Mouse (Mus musculus): Measurements from ENCODE around the gene Erc2.

Erc2 gene

GRCm38 (mm10) chr14:28293921-28294320, 671.7 kb downstream of the Erc2 start:
- DNase-seq (ENCODE audit: low spot score) = no peak

DNA sequence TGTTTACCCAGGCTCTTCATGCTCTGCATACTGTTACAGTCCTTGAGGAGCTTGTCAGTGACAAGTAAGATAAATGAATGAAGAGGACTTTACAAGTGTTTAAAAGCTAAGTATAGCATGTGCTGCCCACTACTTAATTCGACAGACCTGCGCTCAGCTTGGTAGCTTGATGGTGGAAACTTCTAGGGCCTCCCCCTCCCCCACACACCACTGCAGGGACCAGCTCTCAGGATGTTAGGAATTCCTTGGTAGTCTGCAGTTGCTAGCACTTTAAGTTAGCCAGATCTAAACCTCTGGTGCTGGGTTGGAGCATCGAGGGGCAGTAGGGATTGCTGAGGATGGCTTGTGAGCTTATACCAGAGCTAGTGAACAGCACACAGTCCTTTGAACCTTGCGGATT, 672.9 kb downstream of the Erc2 start:
- DNase-seq (ENCODE audit: low spot score) = no peak

DNA sequence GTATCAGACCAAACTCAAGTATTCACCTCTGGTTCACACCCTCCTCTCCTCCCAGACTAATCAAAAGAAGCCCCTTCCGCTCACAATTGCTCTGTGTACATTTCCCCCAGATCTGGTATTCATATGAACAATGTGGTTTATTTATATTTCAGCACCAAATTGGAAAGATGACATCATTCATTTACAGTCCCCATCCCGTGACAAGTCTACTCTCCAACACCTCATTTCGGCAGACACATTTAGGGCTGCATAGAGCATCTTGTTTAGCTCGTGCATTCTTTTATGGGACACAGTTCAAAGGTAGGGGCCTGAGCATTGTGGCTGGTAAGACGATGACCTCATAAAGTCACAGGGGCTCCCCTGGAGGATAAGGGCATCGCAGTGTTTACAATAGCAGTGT, 677.9 kb downstream of the Erc2 start:
- no peak for DNase-seq (ENCODE audit: low spot score)

DNA sequence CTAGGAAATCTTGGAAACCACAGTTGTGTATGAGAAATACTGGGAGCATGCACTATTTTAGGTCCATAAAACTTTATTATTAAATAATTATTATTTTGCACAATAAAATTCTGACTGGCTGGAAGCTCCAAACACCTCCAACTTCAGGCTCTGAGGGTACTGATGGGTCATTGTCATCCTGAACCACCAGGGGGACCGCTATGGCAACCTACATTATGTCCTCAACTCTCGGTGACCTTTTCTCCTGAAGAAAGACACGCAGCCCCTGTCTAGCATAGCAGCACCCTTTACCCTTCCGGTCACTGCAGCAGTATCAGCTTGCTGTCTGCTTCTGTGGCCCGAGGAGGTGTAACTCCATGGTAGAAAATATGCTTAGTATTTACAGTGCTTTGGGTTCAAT, 679.0 kb downstream of the Erc2 start:
- DNase-seq (ENCODE audit: low spot score) = no peak

- no peak for DNase-seq (ENCODE audit: low spot score)
Measured at GRCm38 (mm10) chr14:28304131-28304530, 681.9 kb downstream of the Erc2 start.

DNA sequence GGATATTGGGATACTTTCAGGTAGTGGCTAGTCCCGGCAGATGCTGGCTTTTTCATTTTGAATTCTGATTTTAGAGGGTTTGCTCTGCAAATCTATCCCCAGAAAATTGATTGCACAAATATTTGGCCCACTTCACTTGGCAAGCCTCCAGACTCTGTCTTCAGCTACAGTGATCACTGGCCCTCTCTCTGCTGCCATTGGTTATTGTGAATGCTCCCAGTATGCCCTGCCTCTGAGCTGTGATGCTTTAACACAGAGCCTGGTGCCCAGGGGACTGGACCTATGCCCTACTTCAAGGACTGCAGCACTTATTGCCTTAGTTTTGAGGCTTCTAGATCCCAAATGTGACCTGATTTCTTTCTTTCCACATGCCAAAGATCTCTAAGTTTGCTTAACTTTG, 686.4 kb downstream of the Erc2 start:
- DNase-seq (ENCODE audit: low spot score) = no peak

DNA sequence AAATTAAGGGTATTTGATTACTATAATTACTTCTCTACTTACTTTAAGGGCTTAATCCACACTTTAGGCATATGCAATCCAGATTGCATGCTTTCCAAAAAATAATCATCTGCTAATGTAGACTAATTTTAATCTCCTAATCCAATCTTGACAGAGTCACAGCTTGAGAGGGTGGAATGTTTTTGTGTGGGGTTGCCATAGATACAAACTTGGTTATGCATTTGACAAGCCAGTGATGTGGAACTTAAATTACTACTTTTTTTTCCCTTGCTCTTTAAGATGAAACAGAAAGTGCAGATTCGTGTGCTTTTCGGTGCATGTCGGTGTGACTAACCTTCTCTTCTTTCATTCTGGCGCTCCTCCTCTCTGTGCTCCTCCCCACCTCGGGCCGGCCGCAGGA, 694.6 kb downstream of the Erc2 start:
- no peak for DNase-seq (ENCODE audit: low spot score)

- no peak for DNase-seq (ENCODE audit: low spot score)
Measured at GRCm38 (mm10) chr14:28321916-28322534, 699.8 kb downstream of the Erc2 start.

DNA sequence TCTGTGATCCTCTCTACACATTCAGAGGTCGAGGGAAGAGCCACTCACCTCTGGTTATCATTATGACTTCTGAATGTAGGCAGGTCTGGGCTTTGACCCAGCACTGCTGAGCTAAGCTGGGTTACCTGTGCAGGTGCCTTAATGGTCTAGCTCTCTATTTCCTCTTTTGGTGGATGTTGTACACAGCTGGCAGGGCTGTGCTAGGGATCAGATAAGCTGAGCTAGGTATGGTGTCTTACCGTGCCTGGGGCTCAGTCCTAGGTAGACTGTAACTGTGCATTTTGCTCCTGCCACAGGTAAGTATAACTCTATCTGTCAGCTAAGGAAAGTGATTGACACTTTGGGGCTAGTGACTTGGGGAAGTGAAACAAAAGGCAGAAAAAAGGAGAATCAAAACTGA, 701.0 kb downstream of the Erc2 start:
- DNase-seq (ENCODE audit: low spot score) = no peak

GRCm38 (mm10) chr14:28323727-28324126, 701.5 kb downstream of the Erc2 start:
- DNase-seq (ENCODE audit: low spot score) = no peak

GRCm38 (mm10) chr14:28326456-28326855, 704.2 kb downstream of the Erc2 start:
- DNase-seq (ENCODE audit: low spot score) = no peak

DNA sequence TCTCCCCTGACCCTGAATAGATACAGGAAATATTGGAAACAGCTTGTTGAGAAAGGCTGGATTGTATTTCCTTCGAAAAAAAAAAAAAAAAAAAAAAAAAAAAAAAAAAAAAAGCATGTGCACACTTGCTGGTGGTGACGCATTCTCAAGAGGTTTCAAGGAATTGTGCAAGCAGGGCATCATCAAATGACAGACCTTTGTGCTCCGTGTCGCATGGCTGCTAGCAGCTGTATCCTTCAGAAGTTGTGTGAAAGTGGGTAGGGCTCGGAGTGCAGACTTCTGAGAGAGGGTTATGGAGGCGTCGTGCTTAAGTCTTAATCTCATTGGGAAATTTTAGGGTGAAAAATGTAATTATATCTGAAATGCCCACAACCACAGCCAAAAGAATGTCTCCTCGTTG, 706.3 kb downstream of the Erc2 start:
- DNase-seq (ENCODE audit: low spot score) = no peak

- no peak for DNase-seq (ENCODE audit: low spot score)
Measured at GRCm38 (mm10) chr14:28331108-28331507, 708.9 kb downstream of the Erc2 start.

- DNase-seq (ENCODE audit: low spot score) = no peak
Measured at GRCm38 (mm10) chr14:28332351-28332953, 710.2 kb downstream of the Erc2 start.

DNA sequence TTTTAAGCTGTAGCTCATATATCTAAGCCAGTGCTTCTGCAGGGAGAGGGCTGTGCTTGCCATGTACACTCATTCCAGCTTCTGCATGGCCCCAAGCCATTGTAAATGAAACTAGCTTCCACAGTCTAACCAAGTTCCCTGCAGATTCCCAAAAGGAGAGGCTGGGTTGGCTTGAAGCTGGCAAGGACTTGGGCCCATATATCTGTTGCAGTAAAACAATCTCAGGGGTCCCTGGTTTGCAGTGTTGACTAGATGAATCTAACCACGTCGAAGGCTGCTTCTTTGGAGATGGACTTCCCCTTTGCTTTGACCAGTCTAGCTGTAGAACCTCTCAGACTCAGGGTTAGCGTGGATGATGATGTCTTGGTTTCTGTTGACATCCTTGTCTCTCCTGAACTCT, 716.9 kb downstream of the Erc2 start:
- no peak for DNase-seq (ENCODE audit: low spot score)

DNA sequence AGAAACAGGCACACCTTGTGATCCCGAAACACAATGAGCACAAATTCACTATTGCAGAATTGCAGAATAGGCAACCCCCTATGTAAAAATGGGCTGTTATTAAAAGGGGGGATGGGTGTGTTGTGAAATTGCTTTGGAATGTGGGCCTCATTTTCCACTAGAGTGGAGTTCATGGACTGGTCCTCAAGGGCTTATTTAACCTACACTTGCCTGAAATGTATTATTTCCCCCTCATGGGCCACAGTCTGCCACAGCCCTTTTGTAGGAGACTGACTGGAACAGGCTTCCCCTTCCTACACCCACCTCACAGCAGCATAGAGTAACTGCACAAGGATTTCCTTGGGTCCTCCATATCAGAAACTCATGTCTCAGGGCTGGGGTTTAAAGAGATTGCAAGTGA, 726.9 kb downstream of the Erc2 start:
- no peak for DNase-seq (ENCODE audit: low spot score)

- no peak for DNase-seq (ENCODE audit: low spot score)
Measured at GRCm38 (mm10) chr14:28356031-28356430, 733.8 kb downstream of the Erc2 start.

- no peak for DNase-seq (ENCODE audit: low spot score)
Measured at GRCm38 (mm10) chr14:28359502-28359901, 737.3 kb downstream of the Erc2 start.

GRCm38 (mm10) chr14:28359983-28360382, 737.8 kb downstream of the Erc2 start:
- DNase-seq (ENCODE audit: low spot score) = no peak

GRCm38 (mm10) chr14:28362336-28362735, 740.1 kb downstream of the Erc2 start:
- no peak for DNase-seq (ENCODE audit: low spot score)

- no peak for DNase-seq (ENCODE audit: low spot score)
Measured at GRCm38 (mm10) chr14:28370713-28371112, 748.5 kb downstream of the Erc2 start.

DNA sequence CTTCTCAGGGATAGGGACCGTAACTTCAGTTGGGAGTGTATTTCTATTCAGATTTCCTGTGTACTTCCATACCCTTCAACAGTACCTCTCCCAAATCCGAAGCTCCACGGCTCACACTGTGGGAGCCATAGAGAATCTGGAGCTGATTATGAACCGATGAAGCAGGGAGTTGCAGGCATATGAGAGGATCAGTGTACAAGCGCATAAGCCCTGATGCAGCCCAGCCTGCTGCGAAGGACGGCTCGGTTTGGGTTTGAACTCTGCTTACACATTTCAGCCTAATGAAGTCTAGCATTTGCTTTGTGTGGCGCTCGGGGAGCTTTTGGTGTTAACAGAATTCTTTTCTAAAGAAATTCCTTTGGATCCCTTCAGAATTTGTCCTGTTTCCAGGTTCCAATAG, 749.4 kb downstream of the Erc2 start:
- no peak for DNase-seq (ENCODE audit: low spot score)

DNA sequence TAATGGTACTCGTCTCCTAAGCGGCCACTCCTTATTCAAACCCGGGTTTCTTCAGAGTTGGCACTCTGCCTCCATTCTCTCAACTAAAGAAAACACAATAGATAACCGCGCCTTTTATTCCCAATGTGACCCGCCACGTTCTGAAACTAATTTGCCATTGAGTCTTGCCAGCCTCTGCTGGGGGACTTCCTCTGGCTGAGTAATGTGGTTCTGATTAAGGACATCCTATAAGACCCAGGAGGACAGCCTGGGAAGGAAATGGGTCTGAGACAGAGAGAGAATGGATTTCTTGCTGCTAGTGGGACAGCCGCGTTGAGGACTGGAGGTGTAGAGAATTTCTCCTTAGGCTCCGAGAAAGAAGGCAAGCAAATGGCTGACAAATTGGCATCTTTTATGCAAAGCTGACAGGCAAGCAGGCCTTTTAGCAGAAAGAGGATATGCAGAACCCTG, 753.4 kb downstream of the Erc2 start:
- DNase-seq (ENCODE audit: low spot score) = no peak

- DNase-seq (ENCODE audit: low spot score) = no peak
Measured at GRCm38 (mm10) chr14:28376208-28376805, 754.1 kb downstream of the Erc2 start.

All from ovary, adult 18-20 months (tissue).